Mouse (Mus musculus): ENCODE measurements around the gene Tmem213.

Gene Tmem213

GRCm38 (mm10) chr6:38157925-38158324 lies 48.9 kb downstream of the Tmem213 start:
- DNase-seq, result no peak

- no peak for DNase-seq
These were observed 50.5 kb downstream of the Tmem213 start for GRCm38 (mm10) chr6:38159576-38159975.

GRCm38 (mm10) chr6:38160102-38160501 lies 51.0 kb downstream of the Tmem213 start:
- peak; percentile 81 to 93 for DNase-seq

- no peak for DNase-seq
These were observed 51.5 kb downstream of the Tmem213 start for GRCm38 (mm10) chr6:38160556-38160955.

GRCm38 (mm10) chr6:38162825-38163504 lies 53.9 kb downstream of the Tmem213 start:
- DNase-seq, result no peak

- DNase-seq, result no peak
These were observed 55.6 kb downstream of the Tmem213 start for GRCm38 (mm10) chr6:38164705-38165104.

- no peak for DNase-seq
These were observed 56.3 kb downstream of the Tmem213 start for GRCm38 (mm10) chr6:38165385-38165784.
